Mouse (Mus musculus) common myeloid progenitor, adult 5-6 weeks (primary cell): Measurements from ENCODE around the gene Prn. TPM values are rescaled to one million over a fixed set of nuclear protein-coding genes. Genes with fewer than 3 reads are reported as not detected.
A peak's percentile ranks its signal among the peaks of the same experiment; 100 is the strongest.

Experiments used
- ATAC-seq: replicated peaks from 2 replicates; pipeline ENCODE4 v1.8.0; 2016; ENCODE audit warnings: low read depth, mild to moderate bottlenecking, moderate TSS enrichment, inconsistent platforms; ENCODE audit not compliant: poor library complexity, severe bottlenecking
- total RNA-seq: library from RNA; stranded (forward); fragments of 200-1000, 187-1606 nt; gene quantifications from 2 replicates; pipeline ENCODE4 v1.2.3, GENCODE M21; 2017

Gene Prn
- total RNA-seq, 1 experiment from 2014 or later = not detected

DNA sequence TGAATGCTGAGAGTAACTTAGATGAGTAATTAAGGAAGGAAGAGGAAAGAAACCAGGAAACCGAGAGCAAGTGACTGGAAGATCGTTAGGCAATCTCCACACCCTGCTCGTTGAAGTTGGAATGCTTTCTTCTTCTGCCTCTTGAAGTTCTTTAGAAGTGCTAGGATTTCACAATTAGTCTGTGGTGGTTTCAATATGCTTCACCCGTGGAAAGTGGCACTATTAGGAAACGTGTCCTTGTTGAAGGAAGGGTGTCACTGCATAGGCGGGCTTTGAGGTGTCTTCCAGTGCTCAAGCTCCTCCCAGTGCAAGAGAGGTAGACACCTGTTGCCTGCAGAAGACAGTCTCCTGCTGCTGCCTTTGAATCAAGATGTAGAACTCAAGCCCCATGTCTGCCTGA lies 4.0 kb upstream of the Prn start:
- ATAC-seq = 0 out of 2 replicates have a peak, but pooled peaks have one; percentile 7

GRCm38 (mm10) chr2:131906266-131906665 lies 3.5 kb upstream of the Prn start:
- ATAC-seq = no peak

DNA sequence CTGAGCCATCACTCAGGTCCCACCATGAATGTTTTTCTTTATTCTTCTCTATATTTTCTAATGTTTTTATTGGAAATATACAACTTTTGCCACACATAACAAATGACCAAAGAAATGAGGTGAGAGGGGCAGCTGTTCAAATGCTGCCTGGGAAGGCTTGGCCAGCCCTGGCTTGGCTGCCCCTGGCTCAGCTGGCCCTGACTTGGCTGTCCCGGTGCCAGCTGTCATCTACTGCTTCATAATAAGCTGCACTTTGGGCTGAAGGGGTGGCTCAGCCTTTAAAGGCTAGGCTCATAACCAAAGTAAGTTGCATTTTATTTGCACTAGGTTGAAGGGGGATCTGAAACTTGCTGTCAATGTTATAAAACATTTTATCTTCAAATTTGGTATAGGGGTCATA lies 2.9 kb upstream of the Prn start:
- no peak for ATAC-seq

DNA sequence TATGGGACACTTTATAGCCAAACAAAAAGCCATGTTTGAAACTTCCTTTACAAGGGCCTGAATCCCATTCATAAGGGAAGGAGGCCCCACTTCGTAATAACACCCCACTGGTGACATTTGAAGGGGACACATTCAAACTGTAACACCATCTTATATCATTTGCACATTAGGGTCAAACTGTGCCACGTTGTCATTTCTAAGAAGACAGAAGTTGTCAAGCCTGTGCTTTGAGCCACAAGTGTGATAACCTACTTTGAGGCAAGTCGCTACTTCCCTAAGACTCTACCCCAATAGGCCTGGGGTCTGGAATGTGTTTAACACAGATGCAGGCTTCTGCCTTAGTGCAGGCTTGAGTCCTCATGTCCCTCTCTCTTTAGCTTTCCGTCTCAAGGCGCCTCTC lies 2.4 kb upstream of the Prn start:
- no peak for ATAC-seq

DNA sequence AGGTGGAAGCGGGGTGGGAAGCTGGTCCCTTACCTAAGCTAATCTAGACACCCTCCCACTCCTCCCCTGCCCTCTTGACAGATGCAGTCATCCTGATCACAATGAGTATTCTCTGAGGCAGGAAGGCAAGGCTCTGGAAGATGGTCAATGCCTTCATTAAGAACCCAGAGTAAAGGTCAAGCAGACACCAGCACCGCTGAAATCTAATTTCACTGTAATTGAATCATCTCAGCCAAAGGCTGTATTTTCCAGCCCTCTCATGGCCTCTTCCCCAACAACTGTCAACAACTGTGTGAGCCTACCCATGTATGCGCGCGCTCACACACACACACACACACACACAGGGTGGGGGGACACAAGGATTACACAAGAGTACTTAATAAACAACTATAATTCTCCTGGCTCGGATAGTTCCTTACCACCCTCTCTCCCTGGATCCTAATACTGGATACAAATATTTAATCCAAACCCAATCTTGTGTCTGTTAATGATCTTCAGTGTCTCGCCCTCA lies 1.4 kb upstream of the Prn start:
- no peak for ATAC-seq

- ATAC-seq = no peak
These were observed 851 bp upstream of the Prn start for GRCm38 (mm10) chr2:131908906-131909305.

- ATAC-seq = no peak
These were observed 1.1 kb downstream of the Prn start for GRCm38 (mm10) chr2:131910847-131911246.

GRCm38 (mm10) chr2:131911341-131911740 lies 1.6 kb downstream of the Prn start:
- no peak for ATAC-seq

- no peak for ATAC-seq
These were observed 2.9 kb downstream of the Prn start for GRCm38 (mm10) chr2:131912526-131913258.

DNA sequence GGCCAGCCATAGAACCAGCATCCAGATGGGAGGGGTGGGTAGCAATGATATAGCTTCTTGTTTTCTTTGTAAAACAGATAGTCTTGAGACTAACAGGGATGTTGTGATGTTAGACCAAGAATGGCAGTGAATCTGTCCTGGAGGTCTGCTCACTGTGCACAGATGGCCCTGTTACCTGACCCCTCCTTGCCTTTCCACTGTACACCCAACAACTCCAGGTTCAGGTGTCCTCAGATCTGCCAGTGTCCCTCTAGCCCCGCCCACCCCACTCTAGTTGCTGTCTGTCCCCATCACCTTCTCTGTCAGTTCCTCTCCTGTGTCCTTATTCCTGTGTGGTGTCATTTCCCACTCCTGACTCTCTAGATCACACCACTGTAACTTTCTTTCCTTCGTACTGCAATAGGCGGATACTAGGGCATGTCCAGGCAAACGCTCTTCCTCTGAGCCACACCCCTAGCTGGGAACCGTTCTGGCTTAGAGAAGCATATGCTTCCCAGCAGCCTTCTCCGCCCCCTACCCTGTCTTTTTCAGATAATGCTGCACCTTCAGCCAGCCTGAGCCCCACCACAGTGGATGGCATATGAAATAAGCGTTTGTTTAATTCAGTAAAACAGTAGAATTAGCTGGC lies 22.6 kb downstream of the Prn start:
- ATAC-seq = no peak

- no peak for ATAC-seq
These were observed 23.3 kb downstream of the Prn start for GRCm38 (mm10) chr2:131933013-131933412.

GRCm38 (mm10) chr2:131933598-131933997 lies 23.8 kb downstream of the Prn start:
- no peak for ATAC-seq

DNA sequence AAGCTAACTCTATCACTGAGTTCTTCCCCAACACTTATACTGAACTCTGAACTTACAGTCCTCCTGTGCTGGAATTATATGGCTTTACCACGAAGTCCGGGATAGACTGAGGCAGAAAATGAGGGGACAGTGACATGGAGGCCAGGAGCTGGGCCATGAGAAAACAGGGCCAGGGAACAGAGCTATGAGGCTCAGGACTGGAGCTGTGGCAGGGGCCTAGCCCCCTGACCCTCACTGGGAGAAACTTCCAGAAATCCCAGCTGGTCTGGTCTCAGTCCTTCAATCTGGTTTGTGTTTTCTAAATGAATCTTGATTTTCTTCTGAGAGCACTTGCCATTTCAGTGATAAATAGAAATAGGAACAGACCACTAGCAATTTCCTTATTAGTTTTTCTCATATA lies 24.5 kb downstream of the Prn start:
- ATAC-seq = no peak

GRCm38 (mm10) chr2:131935390-131936105 lies 25.8 kb downstream of the Prn start:
- ATAC-seq = peak; percentile 99

DNA sequence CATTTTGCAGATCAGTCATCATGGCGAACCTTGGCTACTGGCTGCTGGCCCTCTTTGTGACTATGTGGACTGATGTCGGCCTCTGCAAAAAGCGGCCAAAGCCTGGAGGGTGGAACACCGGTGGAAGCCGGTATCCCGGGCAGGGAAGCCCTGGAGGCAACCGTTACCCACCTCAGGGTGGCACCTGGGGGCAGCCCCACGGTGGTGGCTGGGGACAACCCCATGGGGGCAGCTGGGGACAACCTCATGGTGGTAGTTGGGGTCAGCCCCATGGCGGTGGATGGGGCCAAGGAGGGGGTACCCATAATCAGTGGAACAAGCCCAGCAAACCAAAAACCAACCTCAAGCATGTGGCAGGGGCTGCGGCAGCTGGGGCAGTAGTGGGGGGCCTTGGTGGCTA lies 26.7 kb downstream of the Prn start:
- ATAC-seq = no peak

DNA sequence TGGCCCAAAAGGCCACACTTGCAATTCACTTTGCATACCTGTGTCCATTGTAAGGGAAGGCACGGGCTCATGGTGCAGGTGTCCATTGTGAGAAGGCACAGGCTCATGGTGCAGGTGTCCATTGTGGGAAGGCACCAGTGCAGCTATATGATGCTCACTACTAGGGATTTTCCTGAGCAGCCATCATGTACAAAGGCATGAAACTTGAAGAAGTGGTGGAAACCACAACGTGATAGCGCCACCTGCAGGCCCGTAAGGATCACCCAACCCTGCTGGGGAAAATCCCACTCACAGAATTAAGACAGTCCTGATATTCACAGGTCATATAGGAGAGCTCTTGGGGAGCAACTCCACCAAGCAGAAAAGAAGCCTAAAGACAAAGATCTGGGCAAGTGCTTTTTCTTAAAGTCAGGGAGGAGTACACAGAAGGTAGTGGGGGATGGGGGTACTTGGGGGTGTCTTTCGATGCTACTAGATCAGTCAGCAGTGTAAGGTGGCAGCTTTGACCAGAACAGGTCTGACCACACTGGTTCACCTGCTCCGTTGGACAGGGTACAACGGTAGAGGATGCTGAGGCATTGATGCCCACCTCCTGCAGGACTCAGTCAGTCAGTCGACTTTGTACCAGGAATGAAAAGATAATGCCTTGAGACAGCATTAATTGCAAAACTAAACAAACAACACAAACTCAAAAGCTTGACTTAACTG lies 29.8 kb downstream of the Prn start:
- ATAC-seq = peak; percentile 50; the same call in 1 of the 2 replicates

DNA sequence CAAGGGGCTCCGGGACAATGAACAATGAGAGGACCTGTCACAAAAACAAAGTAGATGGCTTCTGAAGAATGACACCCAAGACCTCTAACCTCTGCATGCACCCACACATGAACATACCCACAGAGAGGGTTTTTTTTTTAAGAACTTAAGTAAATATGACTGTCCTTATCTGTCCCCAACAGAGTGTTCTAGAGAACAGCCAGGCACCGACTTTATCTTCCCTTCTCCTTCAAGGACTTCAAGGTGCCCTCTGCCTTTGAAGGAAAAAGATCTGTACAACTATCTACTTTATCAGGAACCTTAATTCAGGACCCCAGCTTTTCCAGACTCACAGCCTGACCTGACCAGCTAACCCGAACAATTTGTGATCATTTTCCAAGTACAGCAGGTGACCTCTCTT lies 30.7 kb downstream of the Prn start:
- ATAC-seq = no peak

DNA sequence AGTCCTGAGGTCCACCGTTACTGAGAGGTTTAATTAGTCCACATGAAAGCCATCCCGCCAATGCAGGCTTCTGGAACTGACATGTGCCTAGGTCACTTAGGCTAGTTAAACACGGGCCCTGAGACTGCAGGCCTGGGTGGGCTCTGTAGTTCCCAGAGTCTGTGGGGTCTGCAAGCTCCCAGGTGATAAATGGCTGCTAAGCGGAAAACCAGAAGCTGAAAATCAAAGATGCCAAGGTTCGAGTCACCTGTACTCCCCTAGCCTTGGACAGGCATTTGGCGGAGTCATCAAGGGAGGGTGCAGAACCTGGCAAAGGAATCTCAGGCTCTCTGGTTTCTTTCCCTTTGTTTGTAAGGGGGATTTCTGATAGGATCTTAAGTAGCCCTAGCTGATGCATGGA lies 31.7 kb downstream of the Prn start:
- no peak for ATAC-seq

GRCm38 (mm10) chr2:131944370-131944769 lies 34.6 kb downstream of the Prn start:
- ATAC-seq = no peak

GRCm38 (mm10) chr2:131945225-131945624 lies 35.5 kb downstream of the Prn start:
- no peak for ATAC-seq
